Mouse (Mus musculus): ENCODE data around the gene Cadps2. TPM values are rescaled to one million over a fixed set of nuclear protein-coding genes. Genes with fewer than 3 reads are reported as not detected.

The Cadps2 gene
- polyA plus RNA-seq, 1 experiment from 2014 or later, result 3.4 TPM

GRCm38 (mm10) chr6:23246790-23247511, 592.3 kb downstream of the Cadps2 start:
- Histone ChIP-seq H3K4me3 (0 out of 2 replicates have a peak overlapping the region, but pooled peaks have one; percentile 21), H3K27me3 (replicated peaks) (peaks cover 89% of the 10 kb centered on the region), H3K9ac (no peak overlapping the region), H3K4me2 (replicated peaks) (peak overlapping the region; percentile 46), H3K27ac (no peak overlapping the region), H3K36me3 (no peaks in the 10 kb centered on the region), H3K4me1 (peaks cover 22% of the 10 kb centered on the region), H3K9me3 (no peaks in the 10 kb centered on the region)
- ATAC-seq (ENCODE audit: low FRiP score, low read depth), result no peak
- under 1% methylated on average over 23 of the region's 23 CpGs for WGBS

DNA sequence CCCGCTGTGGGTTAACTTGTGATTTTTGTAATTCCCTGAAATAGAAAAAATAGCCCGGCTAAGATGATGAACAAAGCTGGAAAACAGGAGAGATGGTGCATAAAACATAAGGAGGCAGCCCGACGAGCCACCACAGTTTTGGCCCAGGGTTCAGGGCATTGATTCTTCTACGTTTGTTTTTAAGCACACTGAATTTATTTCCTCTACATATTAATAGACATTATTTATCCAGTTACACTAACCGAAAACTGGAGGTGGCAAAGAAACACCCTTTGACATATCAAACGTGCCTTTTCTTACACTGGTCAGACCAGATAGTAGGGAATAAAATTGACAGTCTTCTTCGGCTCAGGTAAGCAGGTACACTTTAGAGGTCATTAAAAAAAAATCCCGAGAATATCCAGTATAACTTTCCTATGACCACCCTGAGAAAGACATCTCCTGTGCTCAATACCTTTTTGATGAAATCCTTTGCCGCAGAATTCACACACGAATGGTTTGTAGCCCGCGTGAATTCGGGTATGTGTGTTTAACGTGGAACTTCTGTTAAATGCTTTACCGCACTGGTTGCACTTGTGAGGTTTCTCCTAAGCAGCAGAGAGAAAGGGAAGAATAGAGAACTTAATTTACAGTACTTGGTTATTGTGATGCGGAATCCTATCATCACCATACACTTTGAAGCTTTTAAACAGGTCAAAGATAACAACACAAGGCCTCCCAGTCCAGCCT, 593.0 kb downstream of the Cadps2 start:
- Histone ChIP-seq H3K4me3 (no peak overlapping the region), H3K9ac (no peak overlapping the region), H3K4me1 (peaks cover 22% of the 10 kb centered on the region), H3K9me3 (no peaks in the 10 kb centered on the region), H3K27ac (no peak overlapping the region), H3K4me2 (replicated peaks) (no peak overlapping the region), H3K27me3 (replicated peaks) (peaks cover 91% of the 10 kb centered on the region), H3K36me3 (no peaks in the 10 kb centered on the region)
- ATAC-seq (ENCODE audit: low FRiP score, low read depth), result no peak
- WGBS, result 1% methylated on average over 17 of the region's 17 CpGs

- H3K27me3 ChIP-seq (replicated peaks), result peaks cover 89% of the 10 kb centered on the region
- peaks cover 22% of the 10 kb centered on the region for H3K4me1 ChIP-seq
- H3K27ac ChIP-seq, result no peak overlapping the region
- WGBS, result 1% methylated on average over 23 of the region's 23 CpGs
- no peaks in the 10 kb centered on the region for H3K36me3 ChIP-seq
- ATAC-seq (ENCODE audit: low FRiP score, low read depth), result 0 out of 2 replicates have a peak, but pooled peaks have one; percentile 8
- H3K9ac ChIP-seq, result no peak overlapping the region
- H3K9me3 ChIP-seq, result no peaks in the 10 kb centered on the region
- H3K4me2 ChIP-seq (replicated peaks), result no peak overlapping the region
- H3K4me3 ChIP-seq, result no peak overlapping the region
Observed at GRCm38 (mm10) chr6:23245545-23246011, 593.6 kb downstream of the Cadps2 start.

GRCm38 (mm10) chr6:23245121-23245520, 594.1 kb downstream of the Cadps2 start:
- whole genome bisulfite sequencing, result 11% methylated on average over 9 of the region's 9 CpGs
- Histone ChIP-seq H3K27ac (no peak overlapping the region), H3K36me3 (no peaks in the 10 kb centered on the region), H3K4me1 (peaks cover 22% of the 10 kb centered on the region), H3K4me2 (replicated peaks) (no peak overlapping the region), H3K4me3 (no peak overlapping the region), H3K9me3 (no peaks in the 10 kb centered on the region), H3K9ac (no peak overlapping the region), H3K27me3 (replicated peaks) (peaks cover 85% of the 10 kb centered on the region)
- no peak for ATAC-seq (ENCODE audit: low FRiP score, low read depth)

GRCm38 (mm10) chr6:23243821-23244760, 595.1 kb downstream of the Cadps2 start:
- Histone ChIP-seq H3K27me3 (replicated peaks) (peaks cover 74% of the 10 kb centered on the region), H3K36me3 (no peaks in the 10 kb centered on the region), H3K27ac (no peak overlapping the region), H3K4me3 (no peak overlapping the region), H3K9me3 (no peaks in the 10 kb centered on the region), H3K9ac (no peak overlapping the region), H3K4me2 (replicated peaks) (no peak overlapping the region), H3K4me1 (peaks cover 18% of the 10 kb centered on the region)
- peak; percentile 23; the same call in 1 of the 2 replicates for ATAC-seq (ENCODE audit: low FRiP score, low read depth)
- WGBS, result 2% methylated on average over 15 of the region's 15 CpGs

Other genes with a start within 250 kb of the Cadps2 start
- not detected in 2 replicates for gene Rnf133, start 189.1 kb downstream of the Cadps2 start, polyA plus RNA-seq (2016; fragmentation: Nextera tagmentation; extraction: Ambion mirVana)
- not detected in 2 replicates for gene Rnf148, start 184.3 kb downstream of the Cadps2 start, polyA plus RNA-seq (2016; fragmentation: Nextera tagmentation; extraction: Ambion mirVana)
- gene Tas2r118, start 130.6 kb upstream of the Cadps2 start, polyA plus RNA-seq (2016; fragmentation: Nextera tagmentation; extraction: Ambion mirVana), result not detected in 2 replicates